Mouse (Mus musculus): ENCODE data around the gene a.
"Not testable (repeated sequence)": the region's sequence is repeated elsewhere in the genome, so short reads cannot be mapped to it uniquely, and the experiment has no call there.

Gene a

GRCm38 (mm10) chr2:154991411-154991810 lies 200.2 kb downstream of the a start:
- no peak for DNase-seq (ENCODE audit: extremely low spot score)

- no peak for DNase-seq (ENCODE audit: extremely low spot score)
Observed at GRCm38 (mm10) chr2:154992083-154992482, 200.9 kb downstream of the a start.

GRCm38 (mm10) chr2:155005491-155005890 lies 214.3 kb downstream of the a start:
- no peak for DNase-seq (ENCODE audit: extremely low spot score)

GRCm38 (mm10) chr2:155011086-155011656 lies 220.0 kb downstream of the a start:
- no peak for DNase-seq (ENCODE audit: extremely low spot score)

GRCm38 (mm10) chr2:155012991-155013390 lies 221.8 kb downstream of the a start:
- DNase-seq (ENCODE audit: extremely low spot score): no peak

- not testable (repeated sequence) for DNase-seq (ENCODE audit: extremely low spot score)
Observed at GRCm38 (mm10) chr2:155016751-155017150, 225.5 kb downstream of the a start.

GRCm38 (mm10) chr2:155018251-155018755 lies 227.1 kb downstream of the a start, which contains the start of gene Gm14226:
Gene Gm14226 (plus strand): TSS chr2:155018266.
- peak; percentile 33 for DNase-seq (ENCODE audit: extremely low spot score)

- peak; percentile 86 for DNase-seq (ENCODE audit: extremely low spot score)
Observed at GRCm38 (mm10) chr2:155018762-155019641, 227.8 kb downstream of the a start.

GRCm38 (mm10) chr2:155019673-155020072 lies 228.5 kb downstream of the a start:
- DNase-seq (ENCODE audit: extremely low spot score): peak; percentile 92

GRCm38 (mm10) chr2:155020247-155020826 lies 229.1 kb downstream of the a start:
- peak; percentile 35 for DNase-seq (ENCODE audit: extremely low spot score)

- DNase-seq (ENCODE audit: extremely low spot score): no peak
Observed at GRCm38 (mm10) chr2:155030831-155031230, 239.6 kb downstream of the a start.

GRCm38 (mm10) chr2:155032938-155033710 lies 241.9 kb downstream of the a start:
- no peak for DNase-seq (ENCODE audit: extremely low spot score)

- DNase-seq (ENCODE audit: extremely low spot score): no peak
Observed at GRCm38 (mm10) chr2:155039956-155040355, 248.8 kb downstream of the a start.

- no peak for DNase-seq (ENCODE audit: extremely low spot score)
Observed at GRCm38 (mm10) chr2:155044542-155044941, 253.3 kb downstream of the a start.

GRCm38 (mm10) chr2:155045075-155045474 lies 253.9 kb downstream of the a start:
- DNase-seq (ENCODE audit: extremely low spot score): no peak

- no peak for DNase-seq (ENCODE audit: extremely low spot score)
Observed at GRCm38 (mm10) chr2:155046803-155047202, 255.6 kb downstream of the a start.

- DNase-seq (ENCODE audit: extremely low spot score): peak; percentile 10
Observed at GRCm38 (mm10) chr2:155047452-155048178, 256.4 kb downstream of the a start.

- peak; percentile 13 for DNase-seq (ENCODE audit: extremely low spot score)
Observed at GRCm38 (mm10) chr2:155050108-155050503, 258.9 kb downstream of the a start.

- peak; percentile 97 for DNase-seq (ENCODE audit: extremely low spot score)
Observed at GRCm38 (mm10) chr2:155050504-155051236, 259.5 kb downstream of the a start.

GRCm38 (mm10) chr2:155051622-155052351 lies 260.6 kb downstream of the a start:
- DNase-seq (ENCODE audit: extremely low spot score): no peak

Data from embryo, embryonic 9.5 days (tissue).